Mouse (Mus musculus) midbrain, embryonic 16.5 days (tissue): ENCODE data around the gene C730034F03Rik. TPM values are rescaled to one million over a fixed set of nuclear protein-coding genes. Genes with fewer than 3 reads are reported as not detected.
A peak's percentile ranks its signal among the peaks of the same experiment; 100 is the strongest.

ENCODE experiments used
- ATAC-seq: fragments of 200-750 bp; cut with Nextera tagmentation; 2 replicates; pipeline ENCODE4 v1.8.0; 2017; ENCODE audit warnings: moderate TSS enrichment
- H3K27ac ChIP-seq: fragments of 300-500 bp; sonication (generic); 2 replicates; pipeline ENCODE4 v1.5.1; 2014; ENCODE audit warnings: mild to moderate bottlenecking, low read length, mixed read lengths
- H3K27me3 ChIP-seq: fragments of 300-500 bp; sonication (generic); 2 replicates; pipeline ENCODE4 v1.6.1; 2014; ENCODE audit warnings: low read depth, low read length, mixed read lengths; ENCODE audit not compliant: control insufficient read depth, insufficient read depth
- H3K36me3 ChIP-seq: fragments of 300-500 bp; sonication (generic); 2 replicates; pipeline ENCODE4 v1.6.1; 2014; ENCODE audit warnings: mild to moderate bottlenecking, low read length, moderate library complexity, mixed read lengths; ENCODE audit not compliant: control insufficient read depth, insufficient read depth
- H3K4me1 ChIP-seq: fragments of 300-500 bp; sonication (generic); 2 replicates; pipeline ENCODE4 v1.6.1; 2014; ENCODE audit warnings: mild to moderate bottlenecking, low read length, mixed read lengths; ENCODE audit not compliant: control insufficient read depth, insufficient read depth
- H3K4me2 ChIP-seq: fragments of 300-500 bp; sonication (generic); 2 replicates; pipeline ENCODE4 v1.6.1; 2014; ENCODE audit warnings: mild to moderate bottlenecking, low read length, mixed read lengths
- H3K4me3 ChIP-seq: fragments of 300-500 bp; sonication (generic); 2 replicates; pipeline ENCODE4 v1.5.1; 2014; ENCODE audit warnings: low read depth, mild to moderate bottlenecking, low read length, moderate library complexity, mixed read lengths
- H3K9ac ChIP-seq: fragments of 300-500 bp; sonication (generic); 2 replicates; pipeline ENCODE4 v1.6.1; 2014; ENCODE audit warnings: low read depth, low read length, mixed read lengths
- H3K9me3 ChIP-seq: fragments of 300-500 bp; sonication (generic); replicated peaks from 2 replicates; pipeline ENCODE4 v1.6.1; 2014; ENCODE audit warnings: mild to moderate bottlenecking, low read length, mixed read lengths; ENCODE audit not compliant: control insufficient read depth, poor library complexity, severe bottlenecking
- WGBS: fragments of 180-500 bp; shearing (Covaris S2); extraction: QIAGEN DNeasy Blood & Tissue Kit; methylation state at CpG from one replicate; pipeline ENCODE4 v1.1.7; 2014; 5-methylcytosine and 5-hydroxymethylcytosine counted together
- polyA plus RNA-seq: library from polyadenylated mRNA; unstranded; fragments of >200 nt; fragmentation: Nextera tagmentation; extraction: Ambion mirVana; gene quantifications from 2 replicates; pipeline ENCODE4 v1.2.1, GENCODE M21; 2015

The C730034F03Rik gene
- polyA plus RNA-seq, 1 experiment from 2014 or later: 6.5 TPM

- peaks cover 31% of the 10 kb centered on the region for H3K36me3 ChIP-seq
- H3K9ac ChIP-seq: no peak overlapping the region
- H3K4me1 ChIP-seq: peaks cover 5% of the 10 kb centered on the region; the same call in 1 of the 2 replicates
- no peak overlapping the region for H3K4me2 ChIP-seq
- no peaks in the 10 kb centered on the region for H3K27me3 ChIP-seq
- H3K4me3 ChIP-seq: no peak overlapping the region
- no peaks in the 10 kb centered on the region for H3K9me3 ChIP-seq
- H3K27ac ChIP-seq: no peak overlapping the region
- WGBS: 71% methylated on average over 5 of the region's 5 CpGs
- no peak for ATAC-seq
These were observed 34.2 kb downstream of the C730034F03Rik start for GRCm38 (mm10) chr15:89463334-89464235.

GRCm38 (mm10) chr15:89465052-89465451 lies 35.7 kb downstream of the C730034F03Rik start:
- WGBS: 3% methylated on average over 1 of the region's 1 CpGs
- no peaks in the 10 kb centered on the region for H3K27me3 ChIP-seq
- H3K4me2 ChIP-seq: no peak overlapping the region
- H3K4me1 ChIP-seq: peaks cover 5% of the 10 kb centered on the region; the same call in 1 of the 2 replicates
- H3K27ac ChIP-seq: 0 out of 2 replicates have a peak overlapping the region, but pooled peaks have one; percentile 38
- H3K9ac ChIP-seq: no peak overlapping the region
- H3K9me3 ChIP-seq: no peaks in the 10 kb centered on the region
- H3K4me3 ChIP-seq: no peak overlapping the region
- H3K36me3 ChIP-seq: peaks cover 21% of the 10 kb centered on the region
- peak; percentile 43; the same call in 1 of the 2 replicates for ATAC-seq

GRCm38 (mm10) chr15:89468577-89468976 lies 39.2 kb downstream of the C730034F03Rik start:
- H3K9ac ChIP-seq: no peak overlapping the region
- 34% methylated on average over 2 of the region's 2 CpGs for WGBS
- no peak overlapping the region for H3K4me3 ChIP-seq
- H3K4me2 ChIP-seq: no peak overlapping the region
- no peaks in the 10 kb centered on the region for H3K36me3 ChIP-seq
- H3K4me1 ChIP-seq: peaks cover 5% of the 10 kb centered on the region; the same call in 1 of the 2 replicates
- no peaks in the 10 kb centered on the region for H3K27me3 ChIP-seq
- no peaks in the 10 kb centered on the region for H3K9me3 ChIP-seq
- no peak overlapping the region for H3K27ac ChIP-seq
- no peak for ATAC-seq

- H3K4me1 ChIP-seq: peaks cover 11% of the 10 kb centered on the region; the same call in 1 of the 2 replicates
- H3K27me3 ChIP-seq: no peaks in the 10 kb centered on the region
- WGBS: 90% methylated on average over 4 of the region's 4 CpGs
- no peak overlapping the region for H3K9ac ChIP-seq
- ATAC-seq: no peak
- no peak overlapping the region for H3K27ac ChIP-seq
- H3K9me3 ChIP-seq: no peaks in the 10 kb centered on the region
- no peak overlapping the region for H3K4me3 ChIP-seq
- H3K4me2 ChIP-seq: no peak overlapping the region
- H3K36me3 ChIP-seq: no peaks in the 10 kb centered on the region
These were observed 42.1 kb downstream of the C730034F03Rik start for GRCm38 (mm10) chr15:89471476-89471875.

- H3K9me3 ChIP-seq: no peaks in the 10 kb centered on the region
- ATAC-seq: no peak
- H3K27ac ChIP-seq: no peak overlapping the region
- H3K9ac ChIP-seq: no peak overlapping the region
- H3K4me3 ChIP-seq: no peak overlapping the region
- H3K4me2 ChIP-seq: no peak overlapping the region
- H3K36me3 ChIP-seq: no peaks in the 10 kb centered on the region
- 89% methylated on average over 9 of the region's 9 CpGs for WGBS
- no peaks in the 10 kb centered on the region for H3K27me3 ChIP-seq
- H3K4me1 ChIP-seq: peaks cover 13% of the 10 kb centered on the region
These were observed 44.0 kb downstream of the C730034F03Rik start for GRCm38 (mm10) chr15:89473370-89473769.

GRCm38 (mm10) chr15:89473921-89474320 lies 44.5 kb downstream of the C730034F03Rik start:
- Histone ChIP-seq H3K27ac (no peak overlapping the region), H3K4me2 (no peak overlapping the region), H3K9me3 (no peaks in the 10 kb centered on the region), H3K4me1 (peaks cover 11% of the 10 kb centered on the region), H3K9ac (no peak overlapping the region), H3K4me3 (no peak overlapping the region), H3K27me3 (no peaks in the 10 kb centered on the region), H3K36me3 (no peaks in the 10 kb centered on the region)
- 96% methylated on average over 8 of the region's 8 CpGs for WGBS
- no peak for ATAC-seq

GRCm38 (mm10) chr15:89474596-89475292 lies 45.4 kb downstream of the C730034F03Rik start:
- H3K4me2 ChIP-seq: peak overlapping the region; percentile 96
- H3K27me3 ChIP-seq: no peaks in the 10 kb centered on the region
- H3K4me1 ChIP-seq: peaks cover 11% of the 10 kb centered on the region
- peak overlapping the region; percentile 60; the same call in 1 of the 2 replicates for H3K4me3 ChIP-seq
- WGBS: 93% methylated on average over 19 of the region's 19 CpGs
- H3K9me3 ChIP-seq: no peaks in the 10 kb centered on the region
- no peak overlapping the region for H3K27ac ChIP-seq
- ATAC-seq: no peak
- no peak overlapping the region for H3K9ac ChIP-seq
- H3K36me3 ChIP-seq: no peaks in the 10 kb centered on the region

- Histone ChIP-seq H3K27ac (no peak overlapping the region), H3K4me3 (peak overlapping the region; percentile 60), H3K9ac (peak overlapping the region; percentile 76), H3K9me3 (no peaks in the 10 kb centered on the region), H3K4me2 (peak overlapping the region; percentile 96), H3K36me3 (no peaks in the 10 kb centered on the region), H3K4me1 (peaks cover 11% of the 10 kb centered on the region), H3K27me3 (no peaks in the 10 kb centered on the region)
- no peak for ATAC-seq
- 90% methylated on average over 7 of the region's 7 CpGs for WGBS
These were observed 45.9 kb downstream of the C730034F03Rik start for GRCm38 (mm10) chr15:89475293-89475600.
